Mouse (Mus musculus): ENCODE measurements at regions not wholly inside any gene's neighbourhood (a gene's known extent, or its start where the extent isn't known, plus 50 kb on each side); places are given as distances from the start of the nearest gene placed in this dataset.

GRCm38 (mm10) chr14:97170841-97171240 lies 651.9 kb upstream of the Klhl1 start:
- DNase-seq (ENCODE audit: low spot score) = no peak

- DNase-seq (ENCODE audit: low spot score) = no peak
Observed at GRCm38 (mm10) chr14:97165793-97166192, 646.9 kb upstream of the Klhl1 start.

- no peak for DNase-seq (ENCODE audit: low spot score)
Observed at GRCm38 (mm10) chr14:97148997-97149653, 630.2 kb upstream of the Klhl1 start.

GRCm38 (mm10) chr14:97115918-97116635 lies 597.2 kb upstream of the Klhl1 start:
- no peak for DNase-seq (ENCODE audit: low spot score)

- no peak for DNase-seq (ENCODE audit: low spot score)
Observed at GRCm38 (mm10) chr14:97101090-97101675, 582.3 kb upstream of the Klhl1 start.

GRCm38 (mm10) chr14:97093389-97093788 lies 574.5 kb upstream of the Klhl1 start:
- DNase-seq (ENCODE audit: low spot score) = no peak

- DNase-seq (ENCODE audit: low spot score) = no peak
Observed at GRCm38 (mm10) chr14:97088863-97089262, 570.0 kb upstream of the Klhl1 start.

GRCm38 (mm10) chr14:97087346-97087745 lies 568.4 kb upstream of the Klhl1 start:
- no peak for DNase-seq (ENCODE audit: low spot score)

GRCm38 (mm10) chr14:97086363-97087309 lies 567.7 kb upstream of the Klhl1 start:
- no peak for DNase-seq (ENCODE audit: low spot score)

- DNase-seq (ENCODE audit: low spot score) = no peak
Observed at GRCm38 (mm10) chr14:97074808-97075207, 555.9 kb upstream of the Klhl1 start.

GRCm38 (mm10) chr14:97068770-97069169 lies 549.9 kb upstream of the Klhl1 start:
- DNase-seq (ENCODE audit: low spot score) = no peak

- no peak for DNase-seq (ENCODE audit: low spot score)
Observed at GRCm38 (mm10) chr14:97068313-97068712, 549.4 kb upstream of the Klhl1 start.

- DNase-seq (ENCODE audit: low spot score) = no peak
Observed at GRCm38 (mm10) chr14:97045321-97045720, 526.4 kb upstream of the Klhl1 start.

- DNase-seq (ENCODE audit: low spot score) = no peak
Observed at GRCm38 (mm10) chr14:97039850-97040249, 520.9 kb upstream of the Klhl1 start.

GRCm38 (mm10) chr14:97028528-97028927 lies 509.6 kb upstream of the Klhl1 start:
- no peak for DNase-seq (ENCODE audit: low spot score)

GRCm38 (mm10) chr14:97006294-97006693 lies 487.4 kb upstream of the Klhl1 start:
- no peak for DNase-seq (ENCODE audit: low spot score)

GRCm38 (mm10) chr14:96995081-96995480 lies 476.2 kb upstream of the Klhl1 start:
- no peak for DNase-seq (ENCODE audit: low spot score)

GRCm38 (mm10) chr14:96990542-96991162 lies 471.8 kb upstream of the Klhl1 start:
- no peak for DNase-seq (ENCODE audit: low spot score)

GRCm38 (mm10) chr14:96963074-96963447 lies 444.2 kb upstream of the Klhl1 start:
- no peak for DNase-seq (ENCODE audit: low spot score)

GRCm38 (mm10) chr14:96962426-96963073 lies 443.6 kb upstream of the Klhl1 start:
- DNase-seq (ENCODE audit: low spot score) = peak; percentile 6

GRCm38 (mm10) chr14:96956115-96956514 lies 437.2 kb upstream of the Klhl1 start:
- no peak for DNase-seq (ENCODE audit: low spot score)

Measured in MN1 (cell line).